Mouse (Mus musculus) brain, embryonic 14.5 days (tissue): Measurements from ENCODE around the gene Vcam1.

Source experiments
- CTCF ChIP-seq: fragments of 200-500 bp; IDR thresholded peaks from 2 replicates; pipeline ENCODE4 v1.5.1; 2012; ENCODE audit warnings: inconsistent platforms, mild to moderate bottlenecking, moderate library complexity, borderline replicate concordance; ENCODE audit not compliant: insufficient read depth, insufficient read length; ENCODE audit errors: extremely low read depth
- POLR2A ChIP-seq: fragments of 200-500 bp; IDR thresholded peaks from 2 replicates; pipeline ENCODE4 v1.6.1; 2012; ENCODE audit warnings: mild to moderate bottlenecking, inconsistent platforms, borderline replicate concordance; ENCODE audit not compliant: poor library complexity, insufficient read depth, insufficient read length, severe bottlenecking; ENCODE audit errors: extremely low read depth

GRCm38 (mm10) chr3:116148676-116149075 is 19.2 kb upstream of the Vcam1 start:
- TF ChIP-seq POLR2A (no peak), CTCF (no peak)
